Mouse (Mus musculus) retina, postnatal 1 day (tissue): ENCODE results near the gene Med18.
A peak's percentile ranks its signal among the peaks of the same experiment; 100 is the strongest.
"Not testable (repeated sequence)": the region's sequence is repeated elsewhere in the genome, so short reads cannot be mapped to it uniquely, and the experiment has no call there.

ENCODE experiments used
- DNase-seq: peaks from one replicate; pipeline ENCODE4 v3.0.0-alpha.2; 2012

The Med18 gene

GRCm38 (mm10) chr4:132415966-132416365, 47.8 kb downstream of the Med18 start:
- DNase-seq = no peak

DNA sequence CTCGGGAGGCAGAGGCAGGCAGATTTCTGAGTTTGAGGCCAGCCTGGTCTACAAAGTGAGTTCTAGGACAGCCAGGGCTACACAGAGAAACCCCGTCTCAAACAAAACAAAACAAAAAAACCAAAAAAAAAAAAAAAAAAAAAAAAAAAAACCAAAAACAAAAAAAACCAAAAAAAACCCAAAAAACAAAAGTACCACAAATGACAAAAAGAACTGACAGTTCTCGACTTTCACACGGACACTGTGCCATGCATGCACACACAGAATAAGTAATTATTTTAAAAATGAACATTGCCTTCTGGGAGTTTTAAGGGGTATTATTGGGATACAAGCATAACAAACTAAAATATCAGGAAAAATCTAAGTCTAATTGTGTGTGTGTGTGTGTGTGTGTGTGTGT, 50.5 kb downstream of the Med18 start:
- not testable (repeated sequence) for DNase-seq

GRCm38 (mm10) chr4:132411322-132412094, 52.2 kb downstream of the Med18 start:
- DNase-seq = peak; percentile 54

GRCm38 (mm10) chr4:132409587-132410229, 54.0 kb downstream of the Med18 start:
- DNase-seq = no peak
